Mouse (Mus musculus) adrenal gland, postnatal 25 days (tissue): ENCODE data around the gene Akap8. TPM values are rescaled to one million over a fixed set of nuclear protein-coding genes. Genes with fewer than 3 reads are reported as not detected.

ENCODE experiments used
- DNase-seq: peaks from one replicate; pipeline ENCODE4 v3.0.0; 2021; ENCODE audit warnings: mixed read lengths
- total RNA-seq: library from RNA; stranded (reverse); gene quantifications from 2 replicates; pipeline ENCODE4 v1.2.3, GENCODE M21; 2021

The Akap8 gene
- total RNA-seq, 1 experiment from 2014 or later, result 89.0 TPM

GRCm38 (mm10) chr17:32283771-32284221 lies 37.2 kb downstream of the Akap8 start:
- peak; percentile 66 for DNase-seq

GRCm38 (mm10) chr17:32283341-32283740 lies 37.7 kb downstream of the Akap8 start:
- peak; percentile 61 for DNase-seq

- DNase-seq, result no peak
Measured at GRCm38 (mm10) chr17:32281611-32282310, 39.3 kb downstream of the Akap8 start.

GRCm38 (mm10) chr17:32281126-32281525 lies 39.9 kb downstream of the Akap8 start:
- no peak for DNase-seq

- DNase-seq, result no peak
Measured at GRCm38 (mm10) chr17:32280575-32280974, 40.5 kb downstream of the Akap8 start.

GRCm38 (mm10) chr17:32277201-32277600 lies 43.8 kb downstream of the Akap8 start:
- no peak for DNase-seq

GRCm38 (mm10) chr17:32275568-32275967 lies 45.5 kb downstream of the Akap8 start:
- DNase-seq, result no peak

- no peak for DNase-seq
Measured at GRCm38 (mm10) chr17:32269151-32269550, 51.9 kb downstream of the Akap8 start.

- DNase-seq, result peak; percentile 24
Measured at GRCm38 (mm10) chr17:32268540-32268960, 52.5 kb downstream of the Akap8 start.

GRCm38 (mm10) chr17:32268096-32268495 lies 52.9 kb downstream of the Akap8 start:
- DNase-seq, result no peak

GRCm38 (mm10) chr17:32267617-32268016 lies 53.4 kb downstream of the Akap8 start:
- DNase-seq, result no peak

GRCm38 (mm10) chr17:32263672-32264071 lies 57.4 kb downstream of the Akap8 start:
- DNase-seq, result no peak

- no peak for DNase-seq
Measured at GRCm38 (mm10) chr17:32262831-32263559, 58.0 kb downstream of the Akap8 start.

GRCm38 (mm10) chr17:32258869-32259268 lies 62.2 kb downstream of the Akap8 start:
- no peak for DNase-seq

GRCm38 (mm10) chr17:32257944-32258343 lies 63.1 kb downstream of the Akap8 start:
- DNase-seq, result no peak

GRCm38 (mm10) chr17:32257452-32257851 lies 63.6 kb downstream of the Akap8 start:
- DNase-seq, result no peak

GRCm38 (mm10) chr17:32256896-32257295 lies 64.1 kb downstream of the Akap8 start:
- no peak for DNase-seq

Other genes starting within 250 kb of the Akap8 start
- gene Notch3, start 154.4 kb downstream of the Akap8 start, total RNA-seq, result 11.3 and 11.8 TPM in 2 replicates
- gene Ephx3, start 131.7 kb downstream of the Akap8 start, total RNA-seq, result not detected in 2 replicates
- 122 and 143 TPM in 2 replicates for gene Brd4, start 36.5 kb downstream of the Akap8 start, total RNA-seq
- 163 and 192 TPM in 2 replicates for gene Akap8l, start 29.4 kb upstream of the Akap8 start, total RNA-seq
- gene Wiz, start 68.2 kb upstream of the Akap8 start, total RNA-seq, result 55.4 and 58.3 TPM in 2 replicates
- 0.57 and 1.2 TPM in 2 replicates for gene Rasal3, start 82.3 kb upstream of the Akap8 start, total RNA-seq
- 0.12 and 0.57 TPM in 2 replicates for gene Pglyrp2, start 102.9 kb upstream of the Akap8 start, total RNA-seq
- not detected in 2 replicates for gene Cyp4f39, start 131.5 kb upstream of the Akap8 start, total RNA-seq
- 8.3 and 9.4 TPM in 2 replicates for gene Cyp4f17, start 184.8 kb upstream of the Akap8 start, total RNA-seq
- 10.0 and 16.1 TPM in 2 replicates for gene Cyp4f16, start 215.3 kb upstream of the Akap8 start, total RNA-seq